Mouse (Mus musculus): Measurements from ENCODE around the gene Creb3l2.
A peak's percentile ranks its signal among the peaks of the same experiment; 100 is the strongest.
"Not testable (repeated sequence)": the region's sequence is repeated elsewhere in the genome, so short reads cannot be mapped to it uniquely, and the experiment has no call there.

Creb3l2 gene

DNA sequence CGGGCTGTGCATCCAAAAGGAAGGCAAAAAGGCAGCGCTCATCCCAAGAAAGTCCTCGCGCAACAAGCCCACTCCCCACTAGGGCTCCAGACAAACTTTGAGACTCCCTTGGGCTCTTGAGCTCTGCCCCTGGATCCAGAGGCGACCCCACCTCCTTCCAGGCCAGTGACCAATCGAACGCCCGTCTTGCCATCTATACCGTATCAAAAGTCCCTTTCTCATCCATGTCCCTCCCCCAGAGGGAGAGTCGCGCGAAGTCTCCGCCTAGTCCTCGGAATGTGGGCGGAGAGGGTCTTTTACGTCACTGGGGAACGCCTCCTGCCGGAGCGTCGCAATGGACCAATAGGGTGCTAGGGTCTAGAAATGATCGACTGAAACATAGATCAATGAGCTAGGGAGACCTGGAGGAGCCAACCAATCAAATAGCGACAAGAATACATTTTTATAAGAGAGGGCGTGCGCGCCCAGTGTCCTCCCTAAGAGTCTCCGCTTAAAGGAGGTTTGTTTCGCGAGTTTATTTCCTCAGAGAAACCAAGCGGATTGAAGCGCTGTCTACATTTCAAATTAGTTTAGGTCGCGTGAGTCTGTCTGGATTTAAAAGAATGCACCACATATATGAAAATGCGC is at the start of gene Creb3l2:
Gene Creb3l2, minus strand, starts transcription at position 106 of the 627 bp plus-strand sequence.
- peak; percentile 90 for DNase-seq

DNA sequence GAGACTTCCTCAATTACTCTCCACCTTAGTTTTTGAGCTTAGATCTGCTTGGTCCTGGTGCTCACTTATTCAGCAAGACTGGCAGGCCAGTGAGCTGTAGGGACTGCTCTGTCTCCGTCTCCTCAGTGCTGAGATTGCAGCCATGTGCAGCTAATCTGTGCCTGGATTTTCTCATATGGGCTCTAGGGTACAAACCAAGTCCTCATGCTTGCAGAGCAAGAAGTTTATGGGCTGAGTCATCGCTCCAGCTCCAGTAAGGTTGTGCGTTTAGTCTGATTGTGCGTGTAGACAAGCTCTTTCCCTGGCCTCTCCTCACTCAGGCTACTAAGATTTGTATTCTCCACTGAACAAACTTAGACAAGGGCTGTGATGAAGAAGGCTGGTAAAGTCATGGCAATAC is 44.6 kb upstream of the Creb3l2 start:
- DNase-seq: no peak

GRCm38 (mm10) chr6:37484588-37485070 is 42.7 kb upstream of the Creb3l2 start:
- DNase-seq: no peak

GRCm38 (mm10) chr6:37483262-37483661 is 41.3 kb upstream of the Creb3l2 start:
- no peak for DNase-seq

DNA sequence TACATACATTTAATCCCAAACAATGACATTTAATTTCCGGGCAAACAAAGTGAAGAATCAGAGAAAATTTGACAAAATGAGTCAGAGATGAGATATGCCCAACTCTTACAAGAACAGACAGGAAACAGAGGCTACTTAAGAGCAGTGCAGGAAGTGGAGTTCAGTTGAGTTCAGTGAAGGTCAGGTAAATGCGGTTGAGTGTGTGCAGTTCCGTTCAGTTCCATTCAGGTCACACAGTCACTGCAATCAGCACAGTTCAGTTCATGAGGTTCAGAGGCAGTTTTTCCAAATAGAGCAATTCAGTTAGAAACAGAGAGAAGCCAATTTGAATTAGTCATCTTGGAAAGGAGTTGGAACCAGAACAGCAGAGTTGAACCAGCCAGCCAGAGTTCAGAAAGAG is 39.2 kb upstream of the Creb3l2 start:
- DNase-seq: no peak

GRCm38 (mm10) chr6:37480008-37480407 is 38.1 kb upstream of the Creb3l2 start:
- no peak for DNase-seq

DNA sequence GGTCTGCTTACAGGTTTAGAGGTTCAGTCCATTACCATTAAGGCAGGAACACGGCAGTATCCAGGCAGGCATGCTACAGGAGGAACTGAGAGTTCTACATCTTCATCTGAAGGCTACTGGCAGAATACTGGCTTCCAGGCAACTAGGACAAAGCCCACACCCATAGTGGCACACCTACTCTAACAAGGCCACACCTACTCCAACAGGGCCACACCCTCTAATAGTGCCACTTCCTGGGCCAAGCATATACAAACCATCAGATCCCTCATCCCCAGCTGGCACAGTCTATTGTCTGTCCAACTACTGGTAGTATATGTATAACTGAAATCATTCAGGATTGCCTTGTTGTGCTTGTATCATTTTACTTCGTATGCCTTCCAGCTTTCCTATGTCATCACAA is 36.5 kb upstream of the Creb3l2 start:
- DNase-seq: no peak

DNA sequence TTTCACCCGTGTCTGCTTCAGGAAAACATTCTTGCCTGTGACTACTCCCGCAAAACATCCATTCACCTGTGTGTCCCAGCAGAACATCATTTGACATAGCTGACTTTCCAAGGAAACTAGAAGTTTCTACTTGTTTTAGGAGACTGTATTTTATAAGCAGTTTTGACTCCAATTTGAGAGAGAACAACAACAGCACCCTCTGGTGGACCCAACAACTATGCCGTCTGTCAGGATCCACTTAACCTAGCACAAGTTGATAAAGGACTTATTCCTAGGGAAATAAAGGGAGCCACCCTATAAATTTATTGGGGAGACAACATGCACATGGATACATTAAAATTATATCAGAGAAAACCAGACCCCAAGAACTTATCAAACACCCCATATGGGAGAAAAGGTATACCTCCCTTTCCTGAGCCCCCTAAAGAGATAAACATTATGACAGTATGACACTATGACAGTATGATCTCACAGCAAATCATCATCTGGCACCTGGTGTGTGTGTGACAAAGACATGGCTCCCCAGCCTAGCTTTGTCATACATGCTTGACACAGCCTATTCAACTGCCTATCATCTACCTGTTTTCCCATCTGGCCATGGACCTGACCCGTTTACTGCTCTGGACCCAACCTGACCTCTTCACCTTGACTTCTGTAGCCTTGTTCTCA is 31.9 kb upstream of the Creb3l2 start:
- DNase-seq: peak; percentile 17

- DNase-seq: no peak
These were observed 28.3 kb upstream of the Creb3l2 start for GRCm38 (mm10) chr6:37470216-37470615.

- no peak for DNase-seq
These were observed 23.9 kb upstream of the Creb3l2 start for GRCm38 (mm10) chr6:37465847-37466246.

GRCm38 (mm10) chr6:37465356-37465755 is 23.4 kb upstream of the Creb3l2 start:
- no peak for DNase-seq

GRCm38 (mm10) chr6:37464585-37464984 is 22.6 kb upstream of the Creb3l2 start:
- no peak for DNase-seq

GRCm38 (mm10) chr6:37463517-37464482 is 21.9 kb upstream of the Creb3l2 start:
- not testable (repeated sequence) for DNase-seq

GRCm38 (mm10) chr6:37460681-37461080 is 18.7 kb upstream of the Creb3l2 start:
- DNase-seq: no peak

- DNase-seq: not testable (repeated sequence)
These were observed 17.7 kb upstream of the Creb3l2 start for GRCm38 (mm10) chr6:37459656-37460055.

GRCm38 (mm10) chr6:37457990-37458655 is 16.2 kb upstream of the Creb3l2 start:
- no peak for DNase-seq

DNA sequence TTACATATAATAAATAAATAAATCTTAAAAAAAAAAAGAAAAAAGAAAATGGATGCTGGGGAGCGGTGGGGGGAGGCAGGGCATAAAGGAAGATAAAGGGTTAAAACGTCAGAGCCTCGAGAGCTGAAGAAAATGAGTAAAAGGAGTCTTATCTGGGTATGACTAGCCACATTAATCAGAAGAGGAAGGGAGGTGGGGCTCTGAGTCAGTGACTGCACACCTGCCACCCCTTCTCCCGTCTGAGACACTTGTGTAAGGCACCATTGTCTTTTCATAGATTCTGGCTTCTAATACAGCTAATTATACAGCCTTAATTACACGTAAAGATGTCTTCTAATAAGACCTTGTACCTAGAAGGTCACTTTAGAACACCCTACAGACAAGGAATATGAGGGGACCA is 13.6 kb upstream of the Creb3l2 start:
- no peak for DNase-seq

- DNase-seq: no peak
These were observed 11.1 kb upstream of the Creb3l2 start for GRCm38 (mm10) chr6:37453047-37453446.

DNA sequence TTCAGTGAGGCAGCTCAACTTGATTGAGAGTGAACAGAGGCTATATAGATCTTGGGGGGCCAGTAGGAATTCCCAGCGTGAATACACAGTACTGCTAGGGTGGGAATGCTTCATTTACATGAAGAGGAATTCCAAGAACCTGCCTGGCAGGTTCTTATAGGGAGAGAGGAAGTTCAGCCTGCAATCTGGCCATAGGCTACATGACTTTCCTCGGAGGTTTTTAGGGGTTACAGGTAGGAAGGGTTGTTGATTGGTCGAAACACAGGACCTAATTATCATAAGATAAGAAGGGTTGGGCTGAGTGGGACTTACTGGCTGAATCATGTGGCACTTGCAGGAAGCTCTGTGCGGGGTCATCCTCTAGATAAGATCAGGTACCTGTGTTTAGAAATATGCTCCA is 9.7 kb upstream of the Creb3l2 start:
- DNase-seq: no peak

DNA sequence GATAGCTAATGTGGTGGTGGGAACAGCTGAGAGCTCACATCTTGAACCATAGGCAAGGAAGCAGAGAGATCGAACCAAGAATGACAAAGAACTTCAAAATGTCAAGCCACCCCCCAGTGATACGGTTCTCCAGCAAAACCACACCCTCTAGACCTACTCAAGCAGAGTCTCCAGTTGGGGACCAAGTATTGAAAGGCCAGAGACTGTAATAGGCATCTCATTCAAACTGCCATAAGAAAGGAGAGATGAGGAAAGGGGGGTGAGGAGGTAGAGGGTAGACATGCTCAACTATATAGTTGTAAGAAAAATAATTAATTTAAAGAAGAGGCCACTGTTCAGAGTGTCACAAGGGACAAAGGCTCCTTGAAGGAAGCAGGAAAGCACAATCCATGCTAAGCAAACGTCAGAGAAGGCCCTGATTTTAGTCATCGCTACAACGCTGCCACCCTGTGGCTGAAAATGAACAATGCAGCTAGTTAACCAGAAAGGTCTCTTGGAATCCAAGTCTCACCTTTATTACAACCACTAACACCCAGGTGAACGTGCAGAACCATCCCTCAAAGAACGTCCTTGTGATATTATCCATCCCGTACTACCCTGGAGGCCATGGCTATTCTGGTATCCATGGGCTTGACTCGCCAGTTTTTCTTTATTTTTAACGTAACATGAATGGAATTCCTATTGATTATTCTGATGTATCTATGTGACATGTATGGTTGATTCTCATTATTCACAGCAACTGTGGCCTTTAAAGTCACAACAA is 5.9 kb upstream of the Creb3l2 start:
- peak; percentile 72 for DNase-seq

DNA sequence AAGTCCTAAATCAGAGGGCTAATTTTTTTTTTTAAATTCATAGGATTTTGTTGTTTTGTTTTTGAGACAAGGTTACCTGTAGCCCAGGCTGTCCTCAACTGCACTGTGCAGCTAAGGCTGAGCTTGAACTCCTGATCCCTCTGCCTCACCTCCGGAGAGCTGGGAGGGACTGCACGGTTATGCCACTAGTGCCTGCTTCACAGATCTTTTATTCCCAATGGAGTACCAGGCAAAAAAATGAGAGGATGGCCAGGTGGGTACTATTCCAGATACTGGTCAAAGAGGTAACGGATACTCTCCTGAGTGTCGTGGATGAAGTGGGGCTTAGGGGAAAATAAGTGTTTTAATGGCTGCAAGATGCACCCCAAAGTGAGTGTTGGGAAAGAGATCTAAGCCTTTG is 835 bp upstream of the Creb3l2 start:
- DNase-seq: no peak
